In genomic region chr1:52630937-52631299, GRCm38 (mm10) we compare ENCODE assay signal across 7 mouse cellular contexts. TPM values are rescaled to one million over a fixed set of nuclear protein-coding genes. Genes with fewer than 3 reads are reported as not detected.
A peak's percentile ranks its signal among the peaks of the same experiment; 100 is the strongest.
DNase-seq lines count a peak whose midpoint lies in the region; ATAC-seq and TF ChIP-seq lines count a peak whose summit lies in the region.

No protein-coding gene starts in this region.

- TF ChIP-seq CTCF in thymus, adult 2 months (IDR thresholded peaks at IDR 0.05; ENCODE audit: borderline replicate concordance, control insufficient read depth, extremely low read depth, insufficient read depth, low read length, poor library complexity), result no peak
- TF ChIP-seq CTCF in cortical plate, adult 2 months (IDR thresholded peaks at IDR 0.05; ENCODE audit: extremely low read depth, insufficient read depth, low read length), result no peak

- DNase-seq in thymus, adult 2 months, result peak; percentile 60
- no peak for DNase-seq in thymus, postnatal 25 days
- DNase-seq in midbrain, embryonic 11.5 days (ENCODE audit: low spot score, missing footprints), result no peak
- no peak for DNase-seq in adrenal gland, adult 18-20 months (ENCODE audit: low spot score in 2 of 2)
- DNase-seq in yolk sac, embryonic 10.5 days (ENCODE audit: low spot score), result no peak

- H3K36me3 ChIP-seq in thymus, adult 2 months (ENCODE audit: control insufficient read depth, insufficient read depth, low read length), result no peaks in the 10 kb centered on the region
- H3K36me3 ChIP-seq in hindbrain, embryonic 15.5 days, result no peaks in the 10 kb centered on the region
- H3K36me3 ChIP-seq in midbrain, embryonic 11.5 days (ENCODE audit: control insufficient read depth, insufficient read depth, low read length), result no peaks in the 10 kb centered on the region

- H3K9me3 ChIP-seq in hindbrain, embryonic 15.5 days, result no peaks in the 10 kb centered on the region
- H3K9me3 ChIP-seq in midbrain, embryonic 11.5 days (ENCODE audit: control insufficient read depth, low read length), result no peaks in the 10 kb centered on the region

- peak overlapping the region; percentile 59 for H3K27ac ChIP-seq in thymus, adult 2 months (ENCODE audit: control insufficient read depth, insufficient read depth, low read length)
- peak overlapping the region; percentile 62 for H3K27ac ChIP-seq in cortical plate, adult 2 months (ENCODE audit: insufficient read depth, low read length)
- H3K27ac ChIP-seq in hindbrain, embryonic 15.5 days (replicated peaks), result peak overlapping the region; percentile 90
- H3K27ac ChIP-seq in midbrain, embryonic 11.5 days (ENCODE audit: low read depth, low read length), result no peak overlapping the region

- H3K4me1 ChIP-seq in thymus, adult 2 months (replicated peaks; ENCODE audit: control insufficient read depth, insufficient read depth, low read length), result 0 out of 2 replicates have a peak, but pooled peaks cover 2% of the 10 kb centered on the region
- H3K4me1 ChIP-seq in cortical plate, adult 2 months (ENCODE audit: control insufficient read depth, insufficient read depth, low read length), result no peaks in the 10 kb centered on the region
- peaks cover 15% of the 10 kb centered on the region for H3K4me1 ChIP-seq in hindbrain, embryonic 15.5 days (replicated peaks)
- peaks cover 7% of the 10 kb centered on the region; the same call in 1 of the 2 replicates for H3K4me1 ChIP-seq in midbrain, embryonic 11.5 days (ENCODE audit: control insufficient read depth, insufficient read depth, low read length)

- H3K9ac ChIP-seq in hindbrain, embryonic 15.5 days, result peak overlapping the region; percentile 83
- H3K9ac ChIP-seq in midbrain, embryonic 11.5 days (ENCODE audit: low read length), result peak overlapping the region; percentile 87

- WGBS in thymus, adult 2 months, result under 1% methylated on average over 6 of the region's 6 CpGs
- 2% methylated on average over 6 of the region's 6 CpGs for WGBS in hindbrain, embryonic 15.5 days
- WGBS in midbrain, embryonic 11.5 days, result 0% methylated on average over 6 of the region's 6 CpGs

- no peaks in the 10 kb centered on the region for H3K27me3 ChIP-seq in thymus, adult 2 months (ENCODE audit: control insufficient read depth, insufficient read depth, low read length)
- no peaks in the 10 kb centered on the region for H3K27me3 ChIP-seq in hindbrain, embryonic 15.5 days
- H3K27me3 ChIP-seq in midbrain, embryonic 11.5 days (ENCODE audit: control insufficient read depth, insufficient read depth, low read length), result no peaks in the 10 kb centered on the region

- peak overlapping the region; percentile 63 for H3K4me2 ChIP-seq in hindbrain, embryonic 15.5 days
- peak overlapping the region; percentile 42 for H3K4me2 ChIP-seq in midbrain, embryonic 11.5 days

- ATAC-seq in hindbrain, embryonic 15.5 days (ENCODE audit: low FRiP score, low read depth), result peak; percentile 86
- ATAC-seq in midbrain, embryonic 11.5 days (ENCODE audit: low FRiP score), result peak; percentile 77

- H3K4me3 ChIP-seq in thymus, adult 2 months (ENCODE audit: control insufficient read depth, insufficient read depth, low read length), result peak overlapping the region; percentile 95
- H3K4me3 ChIP-seq in cortical plate, adult 2 months (ENCODE audit: insufficient read depth, low read length), result peak overlapping the region; percentile 64
- H3K4me3 ChIP-seq in hindbrain, embryonic 15.5 days, result peak overlapping the region; percentile 75
- peak overlapping the region; percentile 88 for H3K4me3 ChIP-seq in midbrain, embryonic 11.5 days (ENCODE audit: low read depth, low read length)

- TF ChIP-seq POLR2A in thymus, adult 2 months (IDR thresholded peaks at IDR 0.05; ENCODE audit: control insufficient read depth, extremely low read depth, insufficient read depth, low read length, poor library complexity), result no peak
- no peak for TF ChIP-seq POLR2A in cortical plate, adult 2 months (IDR thresholded peaks at IDR 0.05; ENCODE audit: extremely low read depth, insufficient read depth, low read length)

RNA-seq across cellular contexts. Expression of gene Nemp2, which starts 0.4 kb away (rescaled TPM):
- 29.5 and 36.3 TPM in 2 replicates for polyA plus RNA-seq in thymus, adult 2 months (2012; rRNA removed)
- 10.4 and 11.1 TPM in 2 replicates for polyA plus RNA-seq in cortical plate, adult 2 months (2012; rRNA removed)
- 4.5 and 5.9 TPM in 2 replicates for polyA plus RNA-seq in hindbrain, embryonic 15.5 days (2015; fragmentation: Nextera tagmentation; extraction: Ambion mirVana)
- polyA plus RNA-seq in midbrain, embryonic 11.5 days (2014; fragmentation: Nextera tagmentation; extraction: Ambion mirVana), result 9.2 and 12.6 TPM in 2 replicates
- total RNA-seq in adrenal gland, adult 18-20 months (2021), result 1 to 10 TPM; 1.5 to 1.9 TPM
